Mouse (Mus musculus): ENCODE data around the gene Mef2a.

DNA sequence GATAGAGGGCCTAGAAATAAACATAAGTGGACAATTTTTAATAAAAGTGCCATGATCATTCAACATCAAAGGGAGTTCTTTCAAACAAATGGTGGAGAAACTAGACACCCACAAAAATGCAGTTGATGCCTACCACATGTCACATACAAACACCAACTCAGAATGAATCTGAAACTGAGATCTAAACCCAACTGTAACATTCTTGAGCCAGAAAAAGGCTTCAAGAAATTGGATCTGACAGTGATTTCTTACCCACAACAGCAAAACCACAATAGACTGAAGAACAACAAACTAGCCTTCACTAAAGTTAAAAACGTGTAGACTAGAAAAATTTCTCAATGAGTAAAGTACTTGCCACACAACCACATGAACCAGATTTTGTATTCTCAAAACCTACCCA, 52.3 kb downstream of the Mef2a start:
- no peak for TF ChIP-seq POLR2A (IDR thresholded peaks at IDR 0.05; ENCODE audit: borderline replicate concordance, extremely low read depth, low read depth, low read length)
- no peak for TF ChIP-seq CTCF (IDR thresholded peaks at IDR 0.05; ENCODE audit: insufficient read depth, low read length)

Measured in lung, adult 2 months (tissue).